16 mouse cellular contexts compared by ENCODE assay signal in genomic region chr2:51563881-51564280, GRCm38 (mm10).
DNase-seq lines count a peak whose midpoint lies in the region; ATAC-seq and TF ChIP-seq lines count a peak whose summit lies in the region.
"Had no signal": no experiment of that assay in that cellular context is flagged by ENCODE, and none has a peak within 500 bp of the region (broad histone marks: within the 10 kb centered on the region; RNA-seq: fewer than 3 reads in every experiment).

No protein-coding gene starts in this region.

- no peak overlapping the region for H3K4me3 ChIP-seq in heart, postnatal 0 days (ENCODE audit: low read depth, low read length)
- no peak overlapping the region for H3K4me3 ChIP-seq in heart, embryonic 11.5 days (ENCODE audit: low read depth, low read length)
- no peak overlapping the region for H3K4me3 ChIP-seq in kidney, embryonic 16.5 days (ENCODE audit: low read length)
- H3K4me3 ChIP-seq: forebrain, embryonic 10.5 days; hindbrain, embryonic 15.5 days; midbrain, embryonic 15.5 days had no signal

- no peaks in the 10 kb centered on the region for H3K36me3 ChIP-seq in heart, postnatal 0 days (replicated peaks; ENCODE audit: control insufficient read depth, insufficient read depth, low read length)
- H3K36me3 ChIP-seq in heart, embryonic 11.5 days (ENCODE audit: control insufficient read depth, insufficient read depth, low read length): no peaks in the 10 kb centered on the region
- no peaks in the 10 kb centered on the region for H3K36me3 ChIP-seq in kidney, embryonic 16.5 days (ENCODE audit: insufficient read depth, low read length)
- H3K36me3 ChIP-seq: forebrain, embryonic 10.5 days; hindbrain, embryonic 15.5 days; midbrain, embryonic 15.5 days had no signal

- H3K27me3 ChIP-seq in heart, postnatal 0 days (ENCODE audit: control insufficient read depth, insufficient read depth, low read length): no peaks in the 10 kb centered on the region
- no peaks in the 10 kb centered on the region for H3K27me3 ChIP-seq in heart, embryonic 11.5 days (ENCODE audit: control insufficient read depth, insufficient read depth, low read length)
- no peaks in the 10 kb centered on the region for H3K27me3 ChIP-seq in kidney, embryonic 16.5 days (ENCODE audit: insufficient read depth, low read length)
- H3K27me3 ChIP-seq: hindbrain, embryonic 15.5 days; midbrain, embryonic 15.5 days had no signal

- 0 out of 2 replicates have a peak overlapping the region, but pooled peaks have one; percentile 13 for H3K27ac ChIP-seq in heart, postnatal 0 days (ENCODE audit: low read depth)
- H3K27ac ChIP-seq in heart, embryonic 11.5 days (ENCODE audit: low read depth, low read length): no peak overlapping the region
- no peak overlapping the region for H3K27ac ChIP-seq in kidney, embryonic 16.5 days (ENCODE audit: low read length)
- H3K27ac ChIP-seq: forebrain, embryonic 10.5 days; hindbrain, embryonic 15.5 days; macrophage; midbrain, embryonic 15.5 days had no signal

- H3K4me1 ChIP-seq in heart, postnatal 0 days (ENCODE audit: control insufficient read depth, insufficient read depth): no peaks in the 10 kb centered on the region
- no peaks in the 10 kb centered on the region for H3K4me1 ChIP-seq in heart, embryonic 11.5 days (ENCODE audit: control insufficient read depth, insufficient read depth, low read length)
- H3K4me1 ChIP-seq in kidney, embryonic 16.5 days (ENCODE audit: insufficient read depth, low read length): peaks cover 10% of the 10 kb centered on the region; the same call in 1 of the 2 replicates
- H3K4me1 ChIP-seq: hindbrain, embryonic 15.5 days; midbrain, embryonic 15.5 days had no signal

- no peak for DNase-seq in heart, postnatal 0 days (ENCODE audit: low spot score)
- peak; percentile 9 for DNase-seq in lung, postnatal 14 days
- no peak for DNase-seq in lung, adult 18-20 months
- peak; percentile 7 for DNase-seq in skeletal muscle tissue, adult 2 months (ENCODE audit: low read depth, low spot score)
- no peak for DNase-seq in cerebellum, postnatal 36 days
- DNase-seq in ovary, postnatal 10 days (ENCODE audit: low spot score): no peak
- DNase-seq: adrenal gland, adult 8-10 months; B cell, adult 2 months; cerebellum, adult 2 months had no signal

- no peak for ATAC-seq in heart, postnatal 0 days (ENCODE audit: insufficient read depth, low read depth)
- no peak for ATAC-seq in heart, embryonic 11.5 days (replicated peaks; ENCODE audit: insufficient number of reproducible peaks, low FRiP score, low TSS enrichment)
- peak; percentile 75; the same call in 1 of the 2 replicates for ATAC-seq in kidney, embryonic 16.5 days (ENCODE audit: low FRiP score, low TSS enrichment)
- ATAC-seq: midbrain, embryonic 15.5 days had no signal

- TF ChIP-seq EP300 in heart, postnatal 0 days (IDR thresholded peaks at IDR 0.05; ENCODE audit: low read depth): no peak

- H3K9me3 ChIP-seq in heart, postnatal 0 days (replicated peaks; ENCODE audit: control insufficient read depth, low read length): no peaks in the 10 kb centered on the region
- H3K9me3 ChIP-seq in heart, embryonic 11.5 days (replicated peaks; ENCODE audit: control insufficient read depth, low read length): no peaks in the 10 kb centered on the region
- H3K9me3 ChIP-seq in kidney, embryonic 16.5 days (ENCODE audit: low read length): no peaks in the 10 kb centered on the region
- H3K9me3 ChIP-seq: forebrain, embryonic 10.5 days; hindbrain, embryonic 15.5 days; midbrain, embryonic 15.5 days had no signal

- no peak overlapping the region for H3K9ac ChIP-seq in heart, postnatal 0 days (replicated peaks; ENCODE audit: low read depth, low read length)
- H3K9ac ChIP-seq in heart, embryonic 11.5 days (ENCODE audit: low read depth, low read length): no peak overlapping the region
- H3K9ac ChIP-seq in kidney, embryonic 16.5 days (replicated peaks; ENCODE audit: low read length): no peak overlapping the region
- H3K9ac ChIP-seq: hindbrain, embryonic 15.5 days; midbrain, embryonic 15.5 days had no signal

- H3K4me2 ChIP-seq in heart, postnatal 0 days (ENCODE audit: low read depth, low read length): no peak overlapping the region
- H3K4me2 ChIP-seq in heart, embryonic 11.5 days: no peak overlapping the region
- H3K4me2 ChIP-seq in kidney, embryonic 16.5 days (replicated peaks; ENCODE audit: low read depth, low read length): no peak overlapping the region
- H3K4me2 ChIP-seq: hindbrain, embryonic 15.5 days; liver, embryonic 11.5 days; midbrain, embryonic 15.5 days had no signal

- 50% methylated on average over 5 of the region's 5 CpGs for WGBS in heart, postnatal 0 days
- whole genome bisulfite sequencing in heart, embryonic 11.5 days (ENCODE audit: insufficient replicate concordance): 72% methylated on average over 5 of the region's 5 CpGs
- 45% methylated on average over 5 of the region's 5 CpGs for WGBS in kidney, embryonic 16.5 days

- TF ChIP-seq CTCF in heart, postnatal 0 days (IDR thresholded peaks at IDR 0.05; ENCODE audit: low read depth): no peak

Comparison
In these comparisons a context has a peak if more than half of its experiments do, and no peak if none do; other contexts are left out.
1. DNase-seq: peak in lung, postnatal 14 days (single experiment) and skeletal muscle tissue, adult 2 months (single experiment); none in heart, postnatal 0 days (single experiment), lung, adult 18-20 months (0 of 2), cerebellum, postnatal 36 days (0 of 2) and ovary, postnatal 10 days (single experiment).